Mouse (Mus musculus) limb, embryonic 11.5 days (tissue): ENCODE results near the gene Lipt2. TPM values are rescaled to one million over a fixed set of nuclear protein-coding genes. Genes with fewer than 3 reads are reported as not detected.

Experiments
- ATAC-seq: fragments of 200-750 bp; cut with Nextera tagmentation; 2 replicates; pipeline ENCODE4 v1.8.0; 2017; ENCODE audit warnings: low read depth; ENCODE audit not compliant: insufficient number of reproducible peaks, low FRiP score, low TSS enrichment
- DNase-seq: peaks from one replicate; pipeline ENCODE4 v3.0.0-alpha.2; 2015; ENCODE audit warnings: low spot score
- H3K27ac ChIP-seq: fragments of 300-500 bp; sonication (generic); replicated peaks from 2 replicates; pipeline ENCODE4 v1.5.1; 2014; ENCODE audit warnings: low read depth, mild to moderate bottlenecking, low read length
- H3K27me3 ChIP-seq: fragments of 300-500 bp; sonication (generic); 2 replicates; pipeline ENCODE4 v1.6.1; 2014; ENCODE audit warnings: mild to moderate bottlenecking, low read length, mixed read lengths; ENCODE audit not compliant: control insufficient read depth, insufficient read depth
- H3K36me3 ChIP-seq: fragments of 300-500 bp; sonication (generic); 2 replicates; pipeline ENCODE4 v1.6.1; 2014; ENCODE audit warnings: mild to moderate bottlenecking, low read length, moderate library complexity, mixed read lengths; ENCODE audit not compliant: control insufficient read depth, insufficient read depth
- H3K4me1 ChIP-seq: fragments of 300-500 bp; sonication (generic); 2 replicates; pipeline ENCODE4 v1.6.1; 2014; ENCODE audit warnings: low read length, mixed read lengths; ENCODE audit not compliant: control insufficient read depth, insufficient read depth
- H3K4me2 ChIP-seq: fragments of 300-500 bp; sonication (generic); 2 replicates; pipeline ENCODE4 v1.6.1; 2014; ENCODE audit warnings: low read depth, mild to moderate bottlenecking, moderate library complexity; ENCODE audit not compliant: severe bottlenecking
- H3K4me3 ChIP-seq: fragments of 300-500 bp; sonication (generic); 2 replicates; pipeline ENCODE4 v1.5.1; 2014; ENCODE audit warnings: low read depth, low read length
- H3K9ac ChIP-seq: fragments of 300-500 bp; sonication (generic); 2 replicates; pipeline ENCODE4 v1.6.1; 2014; ENCODE audit warnings: mild to moderate bottlenecking, low read length
- H3K9me3 ChIP-seq: fragments of 300-500 bp; sonication (generic); 2 replicates; pipeline ENCODE4 v1.6.1; 2016; ENCODE audit warnings: low read length; ENCODE audit not compliant: control insufficient read depth
- WGBS: fragments of 180-500 bp; shearing (Covaris S2); extraction: QIAGEN DNeasy Blood & Tissue Kit; methylation state at CpG from one replicate; pipeline ENCODE4 v1.1.7; 2014; 5-methylcytosine and 5-hydroxymethylcytosine counted together
- polyA plus RNA-seq: library from polyadenylated mRNA; unstranded; fragments of >200 nt; fragmentation: Nextera tagmentation; extraction: Ambion mirVana; gene quantifications from 2 replicates; pipeline ENCODE4 v1.2.1, GENCODE M21; 2014

The Lipt2 gene
- polyA plus RNA-seq, 1 experiment from 2014 or later = 28.9 TPM

- 51% methylated on average over 4 of the region's 4 CpGs for WGBS
- Histone ChIP-seq H3K27ac (no peak overlapping the region), H3K27me3 (no peaks in the 10 kb centered on the region), H3K4me3 (no peak overlapping the region), H3K36me3 (no peaks in the 10 kb centered on the region), H3K9me3 (no peaks in the 10 kb centered on the region), H3K9ac (no peak overlapping the region), H3K4me1 (no peaks in the 10 kb centered on the region), H3K4me2 (no peak overlapping the region)
- ATAC-seq (no peak), DNase-seq (no peak)
Observed at GRCm38 (mm10) chr7:100190167-100190566, 31.1 kb downstream of the Lipt2 start.

GRCm38 (mm10) chr7:100190778-100191177 is 31.7 kb downstream of the Lipt2 start:
- H3K9ac ChIP-seq = no peak overlapping the region
- 9% methylated on average over 4 of the region's 4 CpGs for WGBS
- DNase-seq (peak; percentile 66), ATAC-seq (no peak)
- H3K36me3 ChIP-seq = no peaks in the 10 kb centered on the region
- H3K4me2 ChIP-seq = no peak overlapping the region
- H3K9me3 ChIP-seq = no peaks in the 10 kb centered on the region
- H3K27ac ChIP-seq = no peak overlapping the region
- no peak overlapping the region for H3K4me3 ChIP-seq
- H3K27me3 ChIP-seq = no peaks in the 10 kb centered on the region
- H3K4me1 ChIP-seq = no peaks in the 10 kb centered on the region

- H3K4me1 ChIP-seq = no peaks in the 10 kb centered on the region
- no peak for ATAC-seq
- DNase-seq = no peak
- H3K4me3 ChIP-seq = no peak overlapping the region
- H3K9ac ChIP-seq = no peak overlapping the region
- no peaks in the 10 kb centered on the region for H3K36me3 ChIP-seq
- H3K9me3 ChIP-seq = no peaks in the 10 kb centered on the region
- WGBS = 60% methylated on average over 3 of the region's 3 CpGs
- no peak overlapping the region for H3K27ac ChIP-seq
- no peak overlapping the region for H3K4me2 ChIP-seq
- H3K27me3 ChIP-seq = no peaks in the 10 kb centered on the region
Observed at GRCm38 (mm10) chr7:100201191-100201590, 42.1 kb downstream of the Lipt2 start.

- ATAC-seq (no peak), DNase-seq (no peak)
- no peak overlapping the region for H3K4me2 ChIP-seq
- no peaks in the 10 kb centered on the region for H3K4me1 ChIP-seq
- no peak overlapping the region for H3K4me3 ChIP-seq
- H3K27me3 ChIP-seq = no peaks in the 10 kb centered on the region
- WGBS = 77% methylated on average over 3 of the region's 3 CpGs
- H3K9ac ChIP-seq = no peak overlapping the region
- H3K9me3 ChIP-seq = no peaks in the 10 kb centered on the region
- H3K27ac ChIP-seq = no peak overlapping the region
- H3K36me3 ChIP-seq = no peaks in the 10 kb centered on the region
Observed at GRCm38 (mm10) chr7:100203616-100204015, 44.5 kb downstream of the Lipt2 start.

- WGBS = 35% methylated on average over 6 of the region's 6 CpGs
- Histone ChIP-seq H3K27me3 (no peaks in the 10 kb centered on the region), H3K4me1 (no peaks in the 10 kb centered on the region), H3K9ac (no peak overlapping the region), H3K27ac (no peak overlapping the region), H3K4me2 (no peak overlapping the region), H3K36me3 (no peaks in the 10 kb centered on the region), H3K9me3 (no peaks in the 10 kb centered on the region), H3K4me3 (no peak overlapping the region)
- no peak for ATAC-seq
- DNase-seq = no peak
Observed at GRCm38 (mm10) chr7:100204871-100205270, 45.8 kb downstream of the Lipt2 start.

- Histone ChIP-seq H3K9me3 (no peaks in the 10 kb centered on the region), H3K9ac (no peak overlapping the region), H3K4me2 (no peak overlapping the region), H3K27ac (no peak overlapping the region), H3K36me3 (no peaks in the 10 kb centered on the region), H3K4me1 (no peaks in the 10 kb centered on the region), H3K27me3 (no peaks in the 10 kb centered on the region), H3K4me3 (no peak overlapping the region)
- 91% methylated on average over 2 of the region's 2 CpGs for WGBS
- no peak for ATAC-seq
- no peak for DNase-seq
Observed at GRCm38 (mm10) chr7:100206144-100206543, 47.1 kb downstream of the Lipt2 start.

- Histone ChIP-seq H3K9ac (no peak overlapping the region), H3K9me3 (no peaks in the 10 kb centered on the region), H3K4me2 (no peak overlapping the region), H3K4me3 (no peak overlapping the region), H3K27ac (no peak overlapping the region), H3K36me3 (no peaks in the 10 kb centered on the region), H3K4me1 (no peaks in the 10 kb centered on the region), H3K27me3 (no peaks in the 10 kb centered on the region)
- DNase-seq (no peak), ATAC-seq (no peak)
Observed at GRCm38 (mm10) chr7:100207886-100208285, 48.8 kb downstream of the Lipt2 start.

Other genes with a start within 250 kb of the Lipt2 start
- gene Rnf169, start 178.8 kb upstream of the Lipt2 start, polyA plus RNA-seq = 7.2 and 7.9 TPM in 2 replicates
- 1.2 and 1.4 TPM in 2 replicates for gene Chrdl2, start 153.1 kb upstream of the Lipt2 start, polyA plus RNA-seq
- gene Pold3, start 37.7 kb upstream of the Lipt2 start, polyA plus RNA-seq = 96.4 and 100 TPM in 2 replicates
- gene Kcne3, start 17.2 kb downstream of the Lipt2 start, polyA plus RNA-seq = 15.9 and 16.5 TPM in 2 replicates
- 4.5 and 4.6 TPM in 2 replicates for gene Pgm2l1, start 68.1 kb downstream of the Lipt2 start, polyA plus RNA-seq
- gene P4ha3, start 126.2 kb downstream of the Lipt2 start, polyA plus RNA-seq = 5.9 and 6.0 TPM in 2 replicates
- 43.0 and 44.6 TPM in 2 replicates for gene C2cd3, start 213.0 kb downstream of the Lipt2 start, polyA plus RNA-seq
- 68.6 and 71.3 TPM in 2 replicates for gene Ppme1, start 213.0 kb downstream of the Lipt2 start, polyA plus RNA-seq